Mouse (Mus musculus): ENCODE results near the gene C7. TPM values are rescaled to one million over a fixed set of nuclear protein-coding genes. Genes with fewer than 3 reads are reported as not detected.

Gene C7
- polyA plus RNA-seq (2015; fragmentation: Nextera tagmentation; extraction: Ambion mirVana): not detected in 2 replicates

DNA sequence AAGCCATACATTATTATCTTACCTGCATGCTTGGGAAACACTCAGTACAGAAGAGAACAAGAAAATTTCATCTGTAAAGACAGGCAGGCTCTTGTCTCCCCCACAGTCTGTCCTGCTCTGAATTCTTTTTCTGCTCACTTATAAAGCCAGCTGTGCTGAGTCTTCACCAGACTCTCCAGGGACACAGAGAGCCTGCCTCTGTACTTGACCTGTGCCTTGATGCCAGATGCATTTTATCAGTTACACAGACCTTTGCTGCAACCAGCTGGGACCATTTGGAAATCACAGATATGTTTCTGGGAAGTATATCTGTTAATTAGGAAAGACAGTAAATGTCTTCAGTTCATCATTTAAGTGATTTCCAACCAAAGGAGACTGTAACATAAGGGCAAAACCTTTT lies at the start of gene C7:
Gene C7, minus strand, starts transcription at position 106 of the 400 bp plus-strand sequence.
- no peaks in the 10 kb centered on the region for H3K9me3 ChIP-seq (replicated peaks)
- no peaks in the 10 kb centered on the region for H3K36me3 ChIP-seq
- DNase-seq (no peak), ATAC-seq (ENCODE audit: low read depth) (no peak)
- no peak within 1 kb of the TSS for H3K27ac ChIP-seq
- no peak within 1 kb of the TSS for H3K9ac ChIP-seq
- no peaks in the 10 kb centered on the region for H3K27me3 ChIP-seq
- H3K4me2 ChIP-seq: no peak within 1 kb of the TSS
- H3K4me3 ChIP-seq (replicated peaks): no peak within 1 kb of the TSS
- no peaks in the 10 kb centered on the region for H3K4me1 ChIP-seq (replicated peaks)

DNA sequence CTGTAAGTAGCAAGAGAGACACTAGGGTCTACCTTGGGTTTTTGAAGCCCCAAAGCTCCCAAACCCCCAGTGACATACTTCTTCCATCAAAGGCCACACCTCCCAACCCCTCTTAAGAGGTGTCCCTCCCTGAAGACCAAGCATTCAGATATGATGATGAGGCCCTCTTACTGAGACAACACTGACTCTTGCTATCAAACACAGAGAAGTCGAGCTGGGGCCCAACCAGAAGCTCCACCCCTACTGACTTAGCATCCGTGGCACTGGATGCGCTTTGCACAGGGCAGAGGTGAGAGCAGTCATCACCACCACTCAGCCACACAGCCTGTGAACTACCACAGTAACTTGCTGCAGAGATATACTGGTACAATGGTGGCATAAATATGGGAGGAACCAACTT lies 49.1 kb upstream of the C7 start:
- Histone ChIP-seq H3K9ac (peak overlapping the region; percentile 29; the same call in 1 of the 2 replicates), H3K4me2 (peak overlapping the region; percentile 36), H3K4me3 (replicated peaks) (no peak overlapping the region), H3K27ac (peak overlapping the region; percentile 51), H3K4me1 (replicated peaks) (peaks cover 50% of the 10 kb centered on the region), H3K9me3 (replicated peaks) (no peaks in the 10 kb centered on the region), H3K36me3 (peaks cover 5% of the 10 kb centered on the region), H3K27me3 (peaks cover 15% of the 10 kb centered on the region)
- ATAC-seq (ENCODE audit: low read depth) (peak; percentile 55), DNase-seq (peak; percentile 52)
- 28% methylated on average over 3 of the region's 3 CpGs for WGBS (ENCODE audit: insufficient replicate concordance)

DNA sequence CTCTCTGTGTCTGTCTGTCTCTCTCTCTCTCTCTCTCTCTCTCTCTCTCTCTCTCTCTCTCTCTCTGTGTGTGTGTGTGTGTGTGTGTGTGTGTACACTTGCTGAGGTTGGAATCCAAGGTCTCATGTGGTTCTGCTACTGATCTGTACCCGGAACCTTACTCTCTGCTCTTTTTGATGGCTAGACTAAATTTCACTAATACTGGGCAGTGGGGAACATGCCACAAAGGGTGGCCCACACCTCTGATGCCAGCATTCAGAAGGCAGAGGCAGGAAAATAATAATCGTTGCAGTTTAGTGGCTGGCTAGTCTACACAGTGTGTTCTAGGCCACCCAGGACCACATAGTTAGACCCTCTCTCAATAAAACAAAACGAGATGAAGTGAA lies 45.1 kb upstream of the C7 start:
- no peak overlapping the region for H3K27ac ChIP-seq

DNA sequence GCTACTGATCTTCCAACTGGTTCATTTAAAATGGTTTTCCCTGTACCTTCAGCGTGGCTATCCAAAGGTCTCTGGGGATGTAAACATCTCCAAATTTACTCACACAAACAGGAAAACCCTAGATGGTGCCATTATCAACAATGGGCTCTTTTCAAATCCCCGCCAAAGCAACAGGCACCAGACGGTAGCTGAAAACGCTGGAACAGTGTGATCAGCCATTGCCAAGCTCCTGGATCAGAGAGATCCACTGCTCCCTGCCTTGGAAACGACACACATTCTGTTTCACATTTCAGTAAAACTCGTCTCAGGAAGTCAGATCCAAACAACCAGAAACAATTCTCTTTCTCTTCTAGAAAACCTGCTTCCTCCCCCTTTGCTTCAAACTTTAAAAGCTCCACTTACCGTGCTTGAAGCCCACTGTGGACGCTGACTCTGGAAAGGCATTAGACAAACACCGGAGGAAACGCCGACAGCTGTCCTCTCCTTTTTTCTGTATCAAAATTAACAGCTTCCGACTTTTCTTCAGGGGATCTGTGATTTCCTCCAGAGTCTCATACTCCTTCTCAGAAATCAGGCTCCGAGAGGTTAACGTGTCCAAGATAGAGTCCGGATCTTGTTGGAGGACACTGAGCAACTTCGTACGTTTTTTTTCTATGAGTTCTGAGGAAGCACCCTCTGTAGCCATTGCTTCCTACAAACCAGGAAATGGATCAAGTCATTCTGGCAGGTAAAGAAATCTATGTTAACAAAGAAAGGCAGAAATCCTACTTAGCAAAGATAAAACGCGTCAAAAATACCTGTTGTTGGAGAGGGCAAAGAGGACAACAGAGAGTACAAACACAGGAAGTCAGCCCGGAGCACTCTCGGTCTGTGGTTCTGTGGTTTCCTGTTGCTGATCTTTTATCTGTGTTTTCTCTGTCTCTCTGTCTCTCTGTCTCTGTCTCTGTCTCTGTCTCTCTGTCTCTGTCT lies 44.4 kb upstream of the C7 start, which contains the start of gene Card6:
Gene Card6, minus strand, starts transcription at position 854 of the 969 bp plus-strand sequence.
- Histone ChIP-seq H3K4me1 (replicated peaks) (peaks cover 23% of the 10 kb centered on the region), H3K9ac (peak within 1 kb of the TSS; percentile 49)
- WGBS (ENCODE audit: insufficient replicate concordance): 6% methylated on average over 21 of the region's 21 CpGs

More for the DNA sequence above, 45.1 kb upstream of the C7 start:
- Histone ChIP-seq H3K27me3 (peaks cover 23% of the 10 kb centered on the region), H3K4me3 (replicated peaks) (peak overlapping the region; percentile 44; the same call in 1 of the 2 replicates), H3K4me1 (replicated peaks) (peaks cover 30% of the 10 kb centered on the region), H3K9me3 (replicated peaks) (no peaks in the 10 kb centered on the region), H3K36me3 (no peaks in the 10 kb centered on the region), H3K4me2 (peak overlapping the region; percentile 51), H3K9ac (0 out of 2 replicates have a peak overlapping the region, but pooled peaks have one; percentile 49)
- no peak for DNase-seq
- no peak for ATAC-seq (ENCODE audit: low read depth)
- 26% methylated on average over 3 of the region's 3 CpGs for WGBS (ENCODE audit: insufficient replicate concordance)

DNA sequence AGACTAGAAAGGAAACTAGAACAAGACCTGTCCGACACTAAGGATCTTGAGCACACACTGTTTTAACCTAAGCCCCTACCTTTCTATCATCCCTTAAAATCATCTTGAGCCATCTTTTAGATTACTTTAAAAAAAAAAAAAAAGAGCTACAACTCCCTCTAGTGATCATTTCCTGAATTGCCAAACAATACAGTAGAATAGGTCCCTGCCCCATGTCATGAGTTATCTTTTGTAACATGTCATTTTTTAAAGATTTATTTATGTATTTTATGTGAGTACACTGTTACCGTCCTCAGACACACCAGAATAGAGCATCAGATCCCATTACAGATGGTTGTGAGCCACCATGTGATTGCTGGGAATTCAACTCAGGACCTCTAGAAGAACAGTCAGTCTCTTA lies 42.8 kb upstream of the C7 start:
- Histone ChIP-seq H3K4me2 (no peak overlapping the region), H3K27ac (no peak overlapping the region), H3K9me3 (replicated peaks) (no peaks in the 10 kb centered on the region), H3K9ac (no peak overlapping the region), H3K27me3 (peaks cover 23% of the 10 kb centered on the region), H3K4me1 (replicated peaks) (peaks cover 10% of the 10 kb centered on the region), H3K4me3 (replicated peaks) (no peak overlapping the region), H3K36me3 (no peaks in the 10 kb centered on the region)
- no peak; the same call in 1 of the 2 replicates for ATAC-seq (ENCODE audit: low read depth)
- WGBS (ENCODE audit: insufficient replicate concordance): 30% methylated on average over 2 of the region's 2 CpGs
- DNase-seq: no peak

More for the DNA sequence above, 44.4 kb upstream of the C7 start, which contains the start of gene Card6:
- Histone ChIP-seq H3K4me2 (peak within 1 kb of the TSS; percentile 51), H3K36me3 (no peaks in the 10 kb centered on the region), H3K9me3 (replicated peaks) (no peaks in the 10 kb centered on the region), H3K27me3 (peaks cover 23% of the 10 kb centered on the region), H3K4me3 (replicated peaks) (peak within 1 kb of the TSS; percentile 44), H3K27ac (peak within 1 kb of the TSS; percentile 20; the same call in 1 of the 2 replicates)
- DNase-seq (no peak), ATAC-seq (ENCODE audit: low read depth) (no peak)

DNA sequence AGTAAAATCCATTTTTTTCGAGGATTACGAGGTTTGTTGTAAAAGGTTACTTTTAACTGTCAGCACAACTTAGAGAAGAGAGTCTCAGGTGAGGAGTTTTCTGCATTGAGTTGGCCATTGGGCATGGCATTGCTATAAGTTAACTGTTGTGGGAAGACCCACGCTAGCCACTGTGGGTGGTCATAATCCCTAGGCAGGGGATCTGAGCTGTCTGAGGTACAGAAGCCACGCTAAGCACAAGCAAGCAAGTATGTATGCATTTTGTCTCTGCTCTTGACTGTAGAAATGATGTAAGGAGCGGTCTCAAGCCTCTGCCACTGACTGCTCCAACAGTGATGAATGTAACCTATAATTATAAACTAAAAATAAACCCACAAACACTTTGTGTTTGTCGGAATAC lies 42.4 kb upstream of the C7 start:
- DNase-seq: no peak
- Histone ChIP-seq H3K4me3 (replicated peaks) (no peak overlapping the region), H3K27ac (no peak overlapping the region), H3K36me3 (no peaks in the 10 kb centered on the region), H3K4me1 (replicated peaks) (peaks cover 10% of the 10 kb centered on the region), H3K27me3 (peaks cover 23% of the 10 kb centered on the region), H3K4me2 (no peak overlapping the region), H3K9me3 (replicated peaks) (no peaks in the 10 kb centered on the region), H3K9ac (no peak overlapping the region)
- WGBS (ENCODE audit: insufficient replicate concordance): 74% methylated on average over 6 of the region's 6 CpGs
- ATAC-seq (ENCODE audit: low read depth): no peak

DNA sequence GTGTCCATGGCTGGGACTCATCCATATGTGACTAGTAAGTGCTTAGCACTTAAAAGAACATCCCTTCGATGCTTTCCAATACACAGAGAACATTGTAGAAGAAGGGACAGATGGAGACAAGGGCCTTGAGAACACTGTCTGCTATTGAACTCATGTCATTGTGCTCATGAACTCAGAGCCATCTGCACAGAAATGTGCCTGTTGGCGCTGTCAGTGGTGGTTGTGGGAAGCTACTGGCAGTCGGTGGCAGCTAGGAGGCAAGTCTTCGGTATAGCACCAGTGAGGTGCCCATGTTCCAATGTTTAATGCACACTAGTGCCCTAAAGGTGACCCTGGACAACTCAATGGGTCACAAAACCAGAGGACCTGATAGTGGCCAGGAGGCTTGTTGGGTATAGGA lies 38.8 kb upstream of the C7 start:
- H3K36me3 ChIP-seq: no peaks in the 10 kb centered on the region
- ATAC-seq (ENCODE audit: low read depth) (no peak), DNase-seq (no peak)
- peaks cover 6% of the 10 kb centered on the region for H3K4me1 ChIP-seq (replicated peaks)
- no peak overlapping the region for H3K27ac ChIP-seq
- H3K4me3 ChIP-seq (replicated peaks): no peak overlapping the region
- 74% methylated on average over 4 of the region's 4 CpGs for WGBS (ENCODE audit: insufficient replicate concordance)
- H3K4me2 ChIP-seq: no peak overlapping the region
- H3K27me3 ChIP-seq: 0 out of 2 replicates have a peak, but pooled peaks cover 6% of the 10 kb centered on the region
- no peaks in the 10 kb centered on the region for H3K9me3 ChIP-seq (replicated peaks)
- no peak overlapping the region for H3K9ac ChIP-seq

DNA sequence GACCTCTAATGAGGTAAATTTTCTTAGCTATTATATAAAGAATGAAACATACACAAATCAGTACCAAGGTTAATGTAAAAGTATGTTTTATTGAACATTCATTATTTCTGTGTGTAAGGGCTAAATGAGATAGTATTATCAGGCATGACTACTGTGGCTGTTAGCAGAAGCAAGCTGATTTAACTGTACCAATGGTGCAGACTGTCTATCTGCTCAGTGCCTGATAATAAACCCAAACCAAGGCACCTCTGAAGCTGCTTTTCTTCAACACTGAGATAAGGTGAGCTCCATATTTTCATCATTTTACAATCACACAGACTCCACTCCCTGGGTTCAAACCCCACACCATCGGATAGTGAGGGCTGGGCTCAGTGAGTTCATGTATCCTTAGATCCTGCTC lies 33.8 kb upstream of the C7 start:
- H3K9me3 ChIP-seq (replicated peaks): no peaks in the 10 kb centered on the region
- no peak overlapping the region for H3K9ac ChIP-seq
- H3K4me2 ChIP-seq: no peak overlapping the region
- WGBS (ENCODE audit: insufficient replicate concordance): 36% methylated on average over 1 of the region's 1 CpGs
- H3K36me3 ChIP-seq: no peaks in the 10 kb centered on the region
- peak; percentile 85 for ATAC-seq (ENCODE audit: low read depth)
- H3K4me1 ChIP-seq (replicated peaks): peaks cover 6% of the 10 kb centered on the region
- DNase-seq: no peak
- H3K4me3 ChIP-seq (replicated peaks): no peak overlapping the region
- no peak overlapping the region for H3K27ac ChIP-seq
- no peaks in the 10 kb centered on the region for H3K27me3 ChIP-seq

DNA sequence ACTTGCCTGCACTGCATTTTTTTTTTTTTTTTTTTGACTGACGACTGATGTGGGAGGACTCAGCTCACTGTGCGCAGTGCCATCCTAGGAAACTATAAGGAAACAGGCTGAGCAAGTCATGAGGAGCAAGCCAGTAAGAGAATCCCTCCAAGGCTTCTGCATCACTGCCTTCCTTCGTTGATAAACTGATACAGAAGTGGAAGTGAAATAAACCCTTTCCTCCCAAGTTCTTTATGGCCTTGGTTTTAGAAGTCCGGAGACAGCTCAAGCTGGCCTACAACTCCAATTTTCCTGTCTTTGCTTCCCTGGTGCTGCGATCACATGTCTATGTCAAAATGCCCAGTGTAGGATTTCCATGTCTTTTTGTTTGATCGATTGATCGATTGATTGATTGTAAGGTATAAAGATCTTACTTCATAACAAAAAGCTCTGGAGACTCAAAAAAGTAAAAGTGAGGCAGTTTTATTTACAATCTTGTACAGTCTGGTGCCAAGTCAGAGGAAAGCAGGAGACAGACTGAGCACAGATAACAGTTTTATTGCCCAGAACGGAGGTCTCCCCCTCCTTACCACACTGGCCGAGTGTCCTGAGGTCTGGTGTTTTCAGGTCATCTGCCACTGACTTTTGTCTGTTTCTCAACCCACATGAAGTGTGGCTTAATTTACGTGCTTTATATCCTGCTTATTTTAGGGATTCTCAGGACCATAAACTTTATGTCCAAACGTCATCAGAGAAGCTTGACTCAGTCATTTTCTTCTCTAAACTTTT lies 32.2 kb upstream of the C7 start:
- Histone ChIP-seq H3K4me2 (no peak overlapping the region), H3K27me3 (no peaks in the 10 kb centered on the region), H3K27ac (no peak overlapping the region), H3K36me3 (no peaks in the 10 kb centered on the region), H3K9ac (no peak overlapping the region), H3K4me3 (replicated peaks) (no peak overlapping the region), H3K9me3 (replicated peaks) (no peaks in the 10 kb centered on the region), H3K4me1 (replicated peaks) (peaks cover 6% of the 10 kb centered on the region)
- DNase-seq: no peak
- no peak for ATAC-seq (ENCODE audit: low read depth)
- 66% methylated on average over 11 of the region's 11 CpGs for WGBS (ENCODE audit: insufficient replicate concordance)

DNA sequence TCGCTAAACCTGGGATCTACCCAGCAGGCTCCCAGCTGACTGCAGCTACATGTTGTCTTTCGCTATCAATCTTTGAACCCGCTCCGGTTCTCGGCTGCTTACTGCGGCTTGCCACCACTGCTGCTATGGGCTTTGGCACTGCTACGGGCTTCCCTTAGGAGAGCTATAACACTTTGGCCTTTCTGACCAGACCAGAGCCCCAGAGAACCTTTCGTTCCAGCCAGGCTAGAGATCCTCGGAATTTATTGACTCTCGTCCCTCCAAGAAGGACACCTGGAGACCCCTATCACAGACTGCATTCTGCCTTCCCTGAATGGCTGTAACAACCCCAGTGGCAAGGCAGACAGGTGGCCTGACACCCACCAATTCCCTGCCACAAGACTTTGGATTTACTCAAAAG lies 26.6 kb upstream of the C7 start:
- no peak for ATAC-seq (ENCODE audit: low read depth)
- no peaks in the 10 kb centered on the region for H3K4me1 ChIP-seq (replicated peaks)
- no peaks in the 10 kb centered on the region for H3K9me3 ChIP-seq (replicated peaks)
- H3K27me3 ChIP-seq: no peaks in the 10 kb centered on the region
- no peak for DNase-seq
- 78% methylated on average over 10 of the region's 10 CpGs for WGBS (ENCODE audit: insufficient replicate concordance)
- H3K36me3 ChIP-seq: no peaks in the 10 kb centered on the region
- no peak overlapping the region for H3K4me2 ChIP-seq
- H3K4me3 ChIP-seq (replicated peaks): no peak overlapping the region
- no peak overlapping the region for H3K27ac ChIP-seq
- H3K9ac ChIP-seq: no peak overlapping the region

DNA sequence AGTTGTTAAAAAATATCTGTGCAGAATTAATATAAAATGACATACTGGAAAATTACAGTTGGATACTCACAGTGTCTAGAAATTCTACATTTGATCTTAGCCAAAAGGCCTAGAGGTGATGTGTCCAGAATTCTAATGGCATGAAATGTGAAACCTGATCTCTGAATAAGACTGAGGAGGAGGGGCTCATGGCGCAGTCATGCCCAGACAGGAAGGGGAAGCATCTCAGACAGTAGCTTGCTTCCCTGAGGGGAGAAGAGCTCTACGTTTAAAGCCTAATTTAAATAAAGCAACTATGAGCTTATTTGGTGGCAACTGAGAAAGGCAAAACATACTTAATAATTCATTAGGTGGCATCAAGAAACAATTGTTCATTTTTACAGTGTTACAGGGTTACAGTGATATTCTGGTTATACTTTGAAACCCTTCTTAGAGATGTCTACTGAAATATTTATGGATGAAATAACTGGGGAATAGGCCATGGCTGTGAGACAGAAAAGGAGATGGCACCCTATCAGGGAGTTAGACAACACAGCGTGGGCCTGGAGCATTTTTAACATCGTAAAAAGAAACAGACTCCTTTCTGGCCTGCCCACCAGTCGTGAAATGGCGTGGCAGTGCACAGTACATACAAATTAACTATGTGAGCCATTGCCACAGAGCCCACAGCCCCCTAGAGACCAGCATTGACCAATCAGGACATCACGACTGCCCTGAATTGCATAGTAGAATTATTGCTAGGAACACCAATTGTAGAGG lies 25.5 kb upstream of the C7 start:
- WGBS (ENCODE audit: insufficient replicate concordance): 57% methylated on average over 7 of the region's 7 CpGs
- Histone ChIP-seq H3K4me3 (replicated peaks) (no peak overlapping the region), H3K27ac (no peak overlapping the region), H3K4me1 (replicated peaks) (no peaks in the 10 kb centered on the region), H3K27me3 (no peaks in the 10 kb centered on the region), H3K9ac (no peak overlapping the region), H3K4me2 (no peak overlapping the region), H3K36me3 (no peaks in the 10 kb centered on the region), H3K9me3 (replicated peaks) (no peaks in the 10 kb centered on the region)
- ATAC-seq (ENCODE audit: low read depth) (no peak), DNase-seq (no peak)

Measured in liver, embryonic 13.5 days (tissue).